Mouse (Mus musculus): ENCODE data around the gene Nfix. TPM values are rescaled to one million over a fixed set of nuclear protein-coding genes. Genes with fewer than 3 reads are reported as not detected.

Nfix gene
- total and polyA plus RNA-seq, 3 experiments: 68.7 to 297 (median 274) TPM

- 50% methylated on average over 9 of the region's 9 CpGs for WGBS
- intact Hi-C loops (cut with DNase I): no loop called here
- Histone ChIP-seq H3K27me3 (ENCODE audit: control insufficient read depth, insufficient read depth, low read length) (no peaks in the 10 kb centered on the region), H3K4me1 (ENCODE audit: control insufficient read depth, insufficient read depth, low read length) (peaks cover 4% of the 10 kb centered on the region; the same call in 1 of the 2 replicates), H3K27ac (peak overlapping the region; percentile 41), H3K9ac (ENCODE audit: low read depth, low read length) (no peak overlapping the region), H3K36me3 (ENCODE audit: control insufficient read depth, insufficient read depth, low read length) (no peaks in the 10 kb centered on the region), H3K4me3 (no peak overlapping the region), H3K79me2 (replicated peaks; ENCODE audit: control insufficient read depth, insufficient read depth, low read length) (no peaks in the 10 kb centered on the region; the same call in 1 of the 2 replicates)
- peak in 1 of 2 experiments; percentile 54 for DNase-seq
- no peak for TF ChIP-seq CTCF (IDR thresholded peaks at IDR 0.05)
- TF ChIP-seq EP300 (IDR thresholded peaks at IDR 0.05; ENCODE audit: insufficient read depth, low read depth, low read length): no peak
- TF ChIP-seq POLR2A (IDR thresholded peaks at IDR 0.05; ENCODE audit: insufficient read depth, low read depth, low read length): no peak
These were observed 33.7 kb downstream of the Nfix start for GRCm38 (mm10) chr8:84766422-84766821.

GRCm38 (mm10) chr8:84765629-84766028 is 34.5 kb downstream of the Nfix start:
- Histone ChIP-seq H3K4me1 (ENCODE audit: control insufficient read depth, insufficient read depth, low read length) (peaks cover 5% of the 10 kb centered on the region; the same call in 1 of the 2 replicates), H3K79me2 (replicated peaks; ENCODE audit: control insufficient read depth, insufficient read depth, low read length) (no peaks in the 10 kb centered on the region; the same call in 1 of the 2 replicates), H3K9ac (ENCODE audit: low read depth, low read length) (no peak overlapping the region), H3K36me3 (ENCODE audit: control insufficient read depth, insufficient read depth, low read length) (no peaks in the 10 kb centered on the region), H3K27ac (peak overlapping the region; percentile 48; the same call in 1 of the 2 replicates), H3K4me3 (no peak overlapping the region), H3K27me3 (ENCODE audit: control insufficient read depth, insufficient read depth, low read length) (no peaks in the 10 kb centered on the region)
- no peak for DNase-seq
- WGBS: 73% methylated on average over 10 of the region's 10 CpGs
- intact Hi-C loops (cut with DNase I): no loop called here
- no peak for TF ChIP-seq EP300 (IDR thresholded peaks at IDR 0.05; ENCODE audit: insufficient read depth, low read depth, low read length)
- no peak for TF ChIP-seq POLR2A (IDR thresholded peaks at IDR 0.05; ENCODE audit: insufficient read depth, low read depth, low read length)
- TF ChIP-seq CTCF (IDR thresholded peaks at IDR 0.05): no peak

- intact Hi-C loops (cut with DNase I): loop anchor here (5.0 kb wide), 1 partner anchor 32 kb away; no protein-coding TSS in a partner anchor
- Histone ChIP-seq H3K27ac (no peak overlapping the region; the same call in 1 of the 2 replicates), H3K4me3 (no peak overlapping the region), H3K9ac (ENCODE audit: low read depth, low read length) (no peak overlapping the region), H3K79me2 (replicated peaks; ENCODE audit: control insufficient read depth, insufficient read depth, low read length) (no peaks in the 10 kb centered on the region; the same call in 1 of the 2 replicates), H3K27me3 (ENCODE audit: control insufficient read depth, insufficient read depth, low read length) (no peaks in the 10 kb centered on the region), H3K36me3 (ENCODE audit: control insufficient read depth, insufficient read depth, low read length) (no peaks in the 10 kb centered on the region), H3K4me1 (ENCODE audit: control insufficient read depth, insufficient read depth, low read length) (peaks cover 9% of the 10 kb centered on the region)
- WGBS: 71% methylated on average over 17 of the region's 17 CpGs
- no peak for DNase-seq
- no peak for TF ChIP-seq POLR2A (IDR thresholded peaks at IDR 0.05; ENCODE audit: insufficient read depth, low read depth, low read length)
- TF ChIP-seq EP300 (IDR thresholded peaks at IDR 0.05; ENCODE audit: insufficient read depth, low read depth, low read length): no peak
- no peak for TF ChIP-seq CTCF (IDR thresholded peaks at IDR 0.05)
These were observed 35.2 kb downstream of the Nfix start for GRCm38 (mm10) chr8:84764870-84765495.

GRCm38 (mm10) chr8:84764100-84764499 is 36.0 kb downstream of the Nfix start:
- 82% methylated on average over 4 of the region's 4 CpGs for WGBS
- Histone ChIP-seq H3K27me3 (ENCODE audit: control insufficient read depth, insufficient read depth, low read length) (no peaks in the 10 kb centered on the region), H3K79me2 (replicated peaks; ENCODE audit: control insufficient read depth, insufficient read depth, low read length) (no peaks in the 10 kb centered on the region; the same call in 1 of the 2 replicates), H3K9ac (ENCODE audit: low read depth, low read length) (no peak overlapping the region), H3K36me3 (ENCODE audit: control insufficient read depth, insufficient read depth, low read length) (no peaks in the 10 kb centered on the region), H3K27ac (no peak overlapping the region), H3K4me1 (ENCODE audit: control insufficient read depth, insufficient read depth, low read length) (peaks cover 8% of the 10 kb centered on the region), H3K4me3 (no peak overlapping the region)
- no peak for DNase-seq
- intact Hi-C loops (cut with DNase I): loop anchor here (5.0 kb wide), 1 partner anchor 33 kb away; no protein-coding TSS in a partner anchor
- TF ChIP-seq POLR2A (IDR thresholded peaks at IDR 0.05; ENCODE audit: insufficient read depth, low read depth, low read length) (no peak), CTCF (IDR thresholded peaks at IDR 0.05) (no peak), EP300 (IDR thresholded peaks at IDR 0.05; ENCODE audit: insufficient read depth, low read depth, low read length) (no peak)

GRCm38 (mm10) chr8:84760901-84761300 is 39.2 kb downstream of the Nfix start:
- TF ChIP-seq POLR2A (IDR thresholded peaks at IDR 0.05; ENCODE audit: insufficient read depth, low read depth, low read length): no peak
- no peak for TF ChIP-seq EP300 (IDR thresholded peaks at IDR 0.05; ENCODE audit: insufficient read depth, low read depth, low read length)
- no peak for TF ChIP-seq CTCF (IDR thresholded peaks at IDR 0.05)
- 60% methylated on average over 2 of the region's 2 CpGs for WGBS
- peaks cover 7% of the 10 kb centered on the region for H3K4me1 ChIP-seq (ENCODE audit: control insufficient read depth, insufficient read depth, low read length)
- H3K27me3 ChIP-seq (ENCODE audit: control insufficient read depth, insufficient read depth, low read length): no peaks in the 10 kb centered on the region
- no peak overlapping the region for H3K4me3 ChIP-seq
- no peaks in the 10 kb centered on the region for H3K36me3 ChIP-seq (ENCODE audit: control insufficient read depth, insufficient read depth, low read length)
- H3K27ac ChIP-seq: no peak overlapping the region; the same call in 1 of the 2 replicates
- no peak overlapping the region for H3K9ac ChIP-seq (ENCODE audit: low read depth, low read length)
- H3K79me2 ChIP-seq (replicated peaks; ENCODE audit: control insufficient read depth, insufficient read depth, low read length): no peaks in the 10 kb centered on the region; the same call in 1 of the 2 replicates
- no peak for DNase-seq
- intact Hi-C loops (cut with DNase I): loop anchor here (5.0 kb wide), 1 partner anchor 36 kb away; no protein-coding TSS in a partner anchor

- no peaks in the 10 kb centered on the region for H3K27me3 ChIP-seq (ENCODE audit: control insufficient read depth, insufficient read depth, low read length)
- H3K79me2 ChIP-seq (replicated peaks; ENCODE audit: control insufficient read depth, insufficient read depth, low read length): peaks cover 1% of the 10 kb centered on the region; the same call in 1 of the 2 replicates
- 66% methylated on average over 7 of the region's 7 CpGs for WGBS
- no peak overlapping the region for H3K9ac ChIP-seq (ENCODE audit: low read depth, low read length)
- H3K27ac ChIP-seq: no peak overlapping the region; the same call in 1 of the 2 replicates
- intact Hi-C loops (cut with DNase I): loop anchor here (5.0 kb wide), 1 partner anchor 37 kb away; no protein-coding TSS in a partner anchor
- no peak overlapping the region for H3K4me3 ChIP-seq
- DNase-seq: no peak
- TF ChIP-seq EP300 (IDR thresholded peaks at IDR 0.05; ENCODE audit: insufficient read depth, low read depth, low read length): 0 out of 2 replicates have a peak, but pooled peaks have one; percentile 17
- TF ChIP-seq CTCF (IDR thresholded peaks at IDR 0.05): no peak
- TF ChIP-seq POLR2A (IDR thresholded peaks at IDR 0.05; ENCODE audit: insufficient read depth, low read depth, low read length): no peak
- H3K36me3 ChIP-seq (ENCODE audit: control insufficient read depth, insufficient read depth, low read length): no peaks in the 10 kb centered on the region
- peaks cover 7% of the 10 kb centered on the region for H3K4me1 ChIP-seq (ENCODE audit: control insufficient read depth, insufficient read depth, low read length)
These were observed 39.7 kb downstream of the Nfix start for GRCm38 (mm10) chr8:84760405-84760805.

Data from heart, adult 2 months (tissue).